Mouse (Mus musculus): ENCODE data around the gene Olfr643. TPM values are rescaled to one million over a fixed set of nuclear protein-coding genes. Genes with fewer than 3 reads are reported as not detected.
"Not testable (repeated sequence)": the region's sequence is repeated elsewhere in the genome, so short reads cannot be mapped to it uniquely, and the experiment has no call there.

Gene Olfr643
- polyA plus RNA-seq, 1 experiment from 2014 or later = not detected

GRCm38 (mm10) chr7:103998446-103998845, 138.8 kb downstream of the Olfr643 start, which contains the start of gene Olfr638:
TSS of gene Olfr638 (plus strand) at chr7:103998746.
- Histone ChIP-seq H3K4me1 (no peaks in the 10 kb centered on the region), H3K27me3 (no peaks in the 10 kb centered on the region), H3K27ac (replicated peaks) (no peak within 1 kb of the TSS), H3K9ac (replicated peaks) (no peak within 1 kb of the TSS), H3K4me3 (no peak within 1 kb of the TSS), H3K4me2 (replicated peaks) (no peak within 1 kb of the TSS), H3K36me3 (no peaks in the 10 kb centered on the region), H3K9me3 (no peaks in the 10 kb centered on the region)
- ATAC-seq (replicated peaks) = no peak

GRCm38 (mm10) chr7:103971782-103972181, 165.4 kb downstream of the Olfr643 start:
- Histone ChIP-seq H3K4me2 (replicated peaks) (no peak overlapping the region), H3K4me1 (no peaks in the 10 kb centered on the region), H3K27me3 (no peaks in the 10 kb centered on the region), H3K36me3 (no peaks in the 10 kb centered on the region), H3K27ac (replicated peaks) (no peak overlapping the region), H3K9me3 (no peaks in the 10 kb centered on the region), H3K4me3 (no peak overlapping the region), H3K9ac (replicated peaks) (no peak overlapping the region)
- WGBS = 59% methylated on average over 1 of the region's 1 CpGs
- no peak for ATAC-seq (replicated peaks)

GRCm38 (mm10) chr7:103970852-103971251, 166.4 kb downstream of the Olfr643 start, which contains the start of gene Olfr635:
TSS of gene Olfr635 (plus strand) at chr7:103971152.
- WGBS = 71% methylated on average over 1 of the region's 1 CpGs
- H3K4me1 ChIP-seq = no peaks in the 10 kb centered on the region
- no peaks in the 10 kb centered on the region for H3K36me3 ChIP-seq
- no peak within 1 kb of the TSS for H3K27ac ChIP-seq (replicated peaks)
- no peak within 1 kb of the TSS for H3K4me2 ChIP-seq (replicated peaks)
- H3K4me3 ChIP-seq = no peak within 1 kb of the TSS
- no peaks in the 10 kb centered on the region for H3K27me3 ChIP-seq
- H3K9me3 ChIP-seq = no peaks in the 10 kb centered on the region
- ATAC-seq (replicated peaks) = no peak
- H3K9ac ChIP-seq (replicated peaks) = no peak within 1 kb of the TSS

GRCm38 (mm10) chr7:103966873-103967272, 170.3 kb downstream of the Olfr643 start:
- H3K4me3 ChIP-seq; ATAC-seq (replicated peaks); H3K36me3 ChIP-seq; H3K4me1 ChIP-seq; H3K9me3 ChIP-seq; H3K27ac ChIP-seq (replicated peaks); H3K4me2 ChIP-seq (replicated peaks); H3K9ac ChIP-seq (replicated peaks); H3K27me3 ChIP-seq: not testable (repeated sequence)
- 97% methylated on average over 22 of the region's 22 CpGs for WGBS

Other genes starting within 250 kb of the Olfr643 start
- not detected in 2 replicates for gene Olfr64, start 242.9 kb downstream of the Olfr643 start, polyA plus RNA-seq (2015; fragmentation: Nextera tagmentation; extraction: Ambion mirVana)
- not detected in 2 replicates for gene Olfr65, start 233.9 kb downstream of the Olfr643 start, polyA plus RNA-seq (2015; fragmentation: Nextera tagmentation; extraction: Ambion mirVana)
- gene Olfr631, start 208.6 kb downstream of the Olfr643 start, polyA plus RNA-seq (2015; fragmentation: Nextera tagmentation; extraction: Ambion mirVana) = not detected in 2 replicates
- gene Olfr632, start 203.1 kb downstream of the Olfr643 start, polyA plus RNA-seq (2015; fragmentation: Nextera tagmentation; extraction: Ambion mirVana) = not detected in 2 replicates
- gene Olfr633, start 193.0 kb downstream of the Olfr643 start, polyA plus RNA-seq (2015; fragmentation: Nextera tagmentation; extraction: Ambion mirVana) = not detected in 2 replicates
- gene Olfr635, start 166.3 kb downstream of the Olfr643 start, polyA plus RNA-seq (2015; fragmentation: Nextera tagmentation; extraction: Ambion mirVana) = not detected in 2 replicates
- gene Olfr638, start 138.7 kb downstream of the Olfr643 start, polyA plus RNA-seq (2015; fragmentation: Nextera tagmentation; extraction: Ambion mirVana) = not detected in 2 replicates
- not detected in 2 replicates for gene Olfr639, start 120.1 kb downstream of the Olfr643 start, polyA plus RNA-seq (2015; fragmentation: Nextera tagmentation; extraction: Ambion mirVana)
- gene Olfr640, start 111.8 kb downstream of the Olfr643 start, polyA plus RNA-seq (2015; fragmentation: Nextera tagmentation; extraction: Ambion mirVana) = not detected in 2 replicates
- not detected in 2 replicates for gene Olfr641, start 102.0 kb downstream of the Olfr643 start, polyA plus RNA-seq (2015; fragmentation: Nextera tagmentation; extraction: Ambion mirVana)
- gene Olfr642, start 84.7 kb downstream of the Olfr643 start, polyA plus RNA-seq (2015; fragmentation: Nextera tagmentation; extraction: Ambion mirVana) = not detected in 2 replicates
- gene 4930516K23Rik, start 76.0 kb downstream of the Olfr643 start, polyA plus RNA-seq (2015; fragmentation: Nextera tagmentation; extraction: Ambion mirVana) = not detected in 2 replicates
- not detected in 2 replicates for gene Olfr644, start 65.5 kb downstream of the Olfr643 start, polyA plus RNA-seq (2015; fragmentation: Nextera tagmentation; extraction: Ambion mirVana)
- not detected in 2 replicates for gene Olfr645, start 51.9 kb downstream of the Olfr643 start, polyA plus RNA-seq (2015; fragmentation: Nextera tagmentation; extraction: Ambion mirVana)
- gene Olfr646, start 32.5 kb downstream of the Olfr643 start, polyA plus RNA-seq (2015; fragmentation: Nextera tagmentation; extraction: Ambion mirVana) = not detected in 2 replicates
- gene Ubqln5, start 7.6 kb downstream of the Olfr643 start, polyA plus RNA-seq (2015; fragmentation: Nextera tagmentation; extraction: Ambion mirVana) = not detected in 2 replicates
- gene Ubqln3, start 5.9 kb upstream of the Olfr643 start, polyA plus RNA-seq (2015; fragmentation: Nextera tagmentation; extraction: Ambion mirVana) = not detected in 2 replicates
- gene Ubqlnl, start 13.2 kb upstream of the Olfr643 start, polyA plus RNA-seq (2015; fragmentation: Nextera tagmentation; extraction: Ambion mirVana) = not detected in 2 replicates
- gene Olfm5, start 27.4 kb upstream of the Olfr643 start, polyA plus RNA-seq (2015; fragmentation: Nextera tagmentation; extraction: Ambion mirVana) = not detected in 2 replicates
- gene Olfr648, start 46.0 kb upstream of the Olfr643 start, polyA plus RNA-seq (2015; fragmentation: Nextera tagmentation; extraction: Ambion mirVana) = 0.33 and 0.47 TPM in 2 replicates
- not detected in 2 replicates for gene Olfr649, start 58.6 kb upstream of the Olfr643 start, polyA plus RNA-seq (2015; fragmentation: Nextera tagmentation; extraction: Ambion mirVana)
- 0.24 and 0.34 TPM in 2 replicates for gene Trim6, start 81.4 kb upstream of the Olfr643 start, polyA plus RNA-seq (2015; fragmentation: Nextera tagmentation; extraction: Ambion mirVana)
- gene Trim34a, start 107.1 kb upstream of the Olfr643 start, polyA plus RNA-seq (2015; fragmentation: Nextera tagmentation; extraction: Ambion mirVana) = 0.46 and 0.62 TPM in 2 replicates
- gene Trim5, start 150.7 kb upstream of the Olfr643 start, polyA plus RNA-seq (2015; fragmentation: Nextera tagmentation; extraction: Ambion mirVana) = 0.09 and 0.13 TPM in 2 replicates
- gene Trim12a, start 178.1 kb upstream of the Olfr643 start, polyA plus RNA-seq (2015; fragmentation: Nextera tagmentation; extraction: Ambion mirVana) = 1.2 and 2.0 TPM in 2 replicates
- gene Trim34b, start 192.1 kb upstream of the Olfr643 start, polyA plus RNA-seq (2015; fragmentation: Nextera tagmentation; extraction: Ambion mirVana) = not detected in 2 replicates
- 0.80 and 0.98 TPM in 2 replicates for gene Trim12c, start 216.0 kb upstream of the Olfr643 start, polyA plus RNA-seq (2015; fragmentation: Nextera tagmentation; extraction: Ambion mirVana)
- gene Trim30b, start 232.5 kb upstream of the Olfr643 start, polyA plus RNA-seq (2015; fragmentation: Nextera tagmentation; extraction: Ambion mirVana) = not detected in 2 replicates